Mouse (Mus musculus): ENCODE data around the gene Chd2.

- TF ChIP-seq CTCF (IDR thresholded peaks at IDR 0.05; ENCODE audit: low read depth, low read length): no peak
- no peak for TF ChIP-seq TAL1 (conservative IDR thresholded peaks at IDR 0.05; ENCODE audit: low read depth, low read length)
- no peak for TF ChIP-seq GATA1 (IDR thresholded peaks at IDR 0.05; ENCODE audit: borderline replicate concordance, low read length)
- no peak for TF ChIP-seq POLR2AphosphoS5 (IDR thresholded peaks at IDR 0.05; ENCODE audit: insufficient replicate concordance, low read depth, low read length)
Measured at GRCm38 (mm10) chr7:73530164-73530563, 11.5 kb downstream of the Chd2 start.

Measured in G1E (cell line).